Mouse (Mus musculus): ENCODE measurements around the gene Grm5. TPM values are rescaled to one million over a fixed set of nuclear protein-coding genes. Genes with fewer than 3 reads are reported as not detected.

The Grm5 gene
- polyA plus RNA-seq (2015; fragmentation: Nextera tagmentation; extraction: Ambion mirVana): 0.08 and 0.14 TPM in 2 replicates

DNA sequence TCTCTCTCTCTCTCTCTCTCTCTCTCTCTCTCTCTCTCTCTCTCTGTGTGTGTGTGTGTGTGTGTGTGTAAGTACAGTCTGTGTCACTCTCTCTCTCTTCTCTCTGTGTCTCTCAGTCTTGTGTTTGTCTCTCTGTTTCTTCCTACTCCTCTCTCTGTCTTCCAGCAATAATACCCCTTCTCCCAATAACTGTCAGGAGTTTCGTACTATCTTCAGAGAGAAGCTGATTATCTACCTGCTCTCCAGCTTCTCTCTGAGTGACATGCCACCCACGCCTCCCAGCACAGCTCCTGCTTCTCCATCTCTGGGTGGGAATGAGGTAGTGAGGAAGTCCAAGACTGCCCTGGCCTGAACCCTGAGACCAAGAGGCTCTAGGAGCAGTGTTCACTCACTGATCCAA, at the start of gene Grm5:
TSS of gene Grm5 (plus strand) at position 301 of the 400 bp plus-strand sequence.
- H3K4me2 ChIP-seq: peak within 1 kb of the TSS; percentile 39
- H3K36me3 ChIP-seq: no peaks in the 10 kb centered on the region
- H3K9me3 ChIP-seq: no peaks in the 10 kb centered on the region
- no peak within 1 kb of the TSS for H3K9ac ChIP-seq
- no peak for ATAC-seq (ENCODE audit: insufficient read depth, low FRiP score, low read depth)
- H3K4me1 ChIP-seq: no peaks in the 10 kb centered on the region
- peaks cover 12% of the 10 kb centered on the region for H3K27me3 ChIP-seq (replicated peaks)
- 23% methylated on average over 2 of the region's 2 CpGs for WGBS
- peak within 1 kb of the TSS; percentile 13; the same call in 1 of the 2 replicates for H3K4me3 ChIP-seq (replicated peaks)
- no peak within 1 kb of the TSS for H3K27ac ChIP-seq

DNA sequence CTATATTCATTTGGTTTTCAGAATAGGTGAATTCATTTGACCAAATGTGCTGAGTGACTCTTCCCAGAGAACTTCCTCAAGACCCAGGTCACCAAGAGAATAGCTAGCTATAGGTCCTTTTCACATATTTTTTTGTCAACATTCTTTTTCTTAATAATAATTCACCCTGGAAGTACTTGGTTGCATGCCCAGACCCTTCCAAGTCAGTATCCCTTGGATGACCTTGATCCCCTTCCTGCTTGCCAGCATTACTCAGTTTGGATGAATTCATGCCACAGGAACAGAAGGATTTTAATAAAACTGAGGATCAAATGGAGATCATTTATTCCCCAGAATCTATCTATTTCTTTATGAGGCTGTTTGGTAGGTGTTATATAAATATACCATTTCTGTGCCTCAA, 44.9 kb upstream of the Grm5 start:
- Histone ChIP-seq H3K27ac (no peak overlapping the region), H3K4me2 (no peak overlapping the region), H3K4me3 (replicated peaks) (no peak overlapping the region), H3K27me3 (replicated peaks) (no peaks in the 10 kb centered on the region), H3K36me3 (no peaks in the 10 kb centered on the region), H3K9me3 (no peaks in the 10 kb centered on the region), H3K9ac (no peak overlapping the region), H3K4me1 (no peaks in the 10 kb centered on the region)
- ATAC-seq (ENCODE audit: insufficient read depth, low FRiP score, low read depth): no peak

DNA sequence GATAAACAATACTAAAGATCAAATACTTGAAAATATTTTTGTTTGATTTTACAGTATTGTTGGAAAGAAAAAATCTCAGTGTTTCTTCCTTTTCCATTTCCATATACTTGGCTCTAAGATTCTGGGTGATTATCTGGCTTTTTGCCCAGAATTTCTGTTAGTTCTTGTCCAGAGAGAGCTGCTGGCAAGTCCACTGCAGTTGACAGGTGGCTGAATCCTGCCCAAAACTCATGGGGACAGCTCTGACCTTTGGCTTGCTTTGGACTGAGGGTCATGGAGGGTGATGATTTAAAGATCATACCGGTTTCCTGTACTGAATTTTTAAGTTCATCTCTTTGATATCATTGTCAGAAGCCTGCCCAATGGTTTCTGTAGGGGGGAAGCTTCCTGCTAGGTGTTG, 18.7 kb upstream of the Grm5 start:
- Histone ChIP-seq H3K9me3 (no peaks in the 10 kb centered on the region), H3K4me1 (no peaks in the 10 kb centered on the region), H3K9ac (no peak overlapping the region), H3K27ac (no peak overlapping the region), H3K27me3 (replicated peaks) (no peaks in the 10 kb centered on the region), H3K4me3 (replicated peaks) (no peak overlapping the region), H3K4me2 (no peak overlapping the region), H3K36me3 (no peaks in the 10 kb centered on the region)
- ATAC-seq (ENCODE audit: insufficient read depth, low FRiP score, low read depth): no peak
- 36% methylated on average over 1 of the region's 1 CpGs for WGBS

DNA sequence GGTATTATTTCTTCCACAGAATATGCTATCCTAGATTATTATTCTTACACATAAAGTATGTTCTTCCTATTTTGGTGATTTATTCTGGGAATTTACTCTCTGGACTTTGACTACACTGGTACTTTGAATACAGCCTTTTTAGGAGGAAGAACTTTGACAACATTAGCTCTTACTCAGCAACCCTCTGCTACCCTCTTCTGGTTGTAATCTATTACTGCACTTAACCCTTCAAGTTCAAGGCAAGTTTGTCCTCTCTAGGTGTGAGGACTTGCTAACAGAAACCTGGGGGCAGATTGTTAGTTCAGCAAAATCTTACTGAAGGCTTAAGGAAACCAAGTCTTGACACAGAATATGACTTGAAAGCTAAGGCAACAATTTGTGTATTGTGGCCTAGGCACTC, 17.5 kb upstream of the Grm5 start:
- H3K4me1 ChIP-seq: no peaks in the 10 kb centered on the region
- no peak for ATAC-seq (ENCODE audit: insufficient read depth, low FRiP score, low read depth)
- no peak overlapping the region for H3K4me2 ChIP-seq
- no peaks in the 10 kb centered on the region for H3K9me3 ChIP-seq
- no peaks in the 10 kb centered on the region for H3K36me3 ChIP-seq
- H3K27ac ChIP-seq: no peak overlapping the region
- no peak overlapping the region for H3K4me3 ChIP-seq (replicated peaks)
- H3K9ac ChIP-seq: no peak overlapping the region
- H3K27me3 ChIP-seq (replicated peaks): no peaks in the 10 kb centered on the region

DNA sequence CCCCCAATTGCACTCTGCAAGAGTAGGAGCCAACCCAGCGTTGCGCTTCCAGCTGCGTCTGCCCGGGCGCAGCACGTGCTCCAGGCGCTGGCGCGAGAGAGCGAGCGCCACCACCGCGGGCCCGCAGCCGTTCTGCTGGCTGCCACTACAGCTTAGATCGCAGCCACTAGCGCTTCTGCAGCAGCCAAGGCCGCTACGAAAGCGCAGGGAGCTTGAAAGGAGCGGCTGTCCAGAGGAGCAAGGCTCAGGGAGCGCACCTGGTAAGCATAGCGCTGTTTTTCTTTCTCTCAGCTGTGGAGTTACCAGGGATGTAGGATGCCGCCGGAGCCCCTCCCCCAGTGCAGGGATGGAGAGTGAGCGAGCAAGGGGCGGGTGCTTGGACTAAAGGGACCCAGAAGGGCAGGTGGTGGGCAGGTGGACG, 323 bp downstream of the Grm5 start:
- WGBS: 2% methylated on average over 28 of the region's 28 CpGs
- Histone ChIP-seq H3K27me3 (replicated peaks) (peaks cover 12% of the 10 kb centered on the region), H3K4me3 (replicated peaks) (peak overlapping the region; percentile 13; the same call in 1 of the 2 replicates), H3K27ac (no peak overlapping the region), H3K36me3 (no peaks in the 10 kb centered on the region), H3K9ac (no peak overlapping the region), H3K9me3 (no peaks in the 10 kb centered on the region), H3K4me1 (no peaks in the 10 kb centered on the region), H3K4me2 (peak overlapping the region; percentile 39)
- no peak; the same call in 1 of the 2 replicates for ATAC-seq (ENCODE audit: insufficient read depth, low FRiP score, low read depth)

DNA sequence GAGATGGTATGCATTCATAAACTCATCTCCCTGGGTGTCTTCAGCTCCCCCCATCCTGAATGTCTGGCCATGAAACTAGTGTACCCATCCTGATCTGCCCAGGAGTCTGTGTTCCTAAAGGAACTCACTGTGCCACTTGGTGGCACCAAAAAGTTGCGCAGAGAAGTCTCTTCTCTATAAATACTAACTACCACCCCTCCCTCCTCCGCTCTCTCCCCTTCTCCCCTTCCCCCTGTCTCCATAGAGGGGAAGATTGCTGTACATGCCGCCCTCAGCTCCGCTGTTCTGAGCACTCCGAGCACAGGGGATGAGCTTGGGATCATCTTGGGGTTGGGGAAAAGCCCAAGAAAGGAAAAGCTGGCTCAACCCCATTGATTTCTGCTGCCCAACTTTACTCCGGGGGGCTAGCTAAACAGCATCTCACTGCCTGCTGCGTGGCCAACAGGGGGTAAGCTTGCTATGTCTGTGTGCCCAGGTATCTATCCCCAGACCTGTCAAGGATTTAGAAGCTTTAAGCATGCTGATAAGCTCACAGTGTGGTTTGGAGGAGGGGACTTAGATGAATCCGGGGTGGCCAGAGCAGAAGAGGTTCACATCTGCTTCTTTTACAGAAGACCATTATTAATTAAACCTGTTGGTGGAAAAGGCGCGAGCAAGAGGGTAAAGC, 2.4 kb downstream of the Grm5 start:
- WGBS: 15% methylated on average over 10 of the region's 10 CpGs
- Histone ChIP-seq H3K4me3 (replicated peaks) (no peak overlapping the region), H3K27me3 (replicated peaks) (peaks cover 12% of the 10 kb centered on the region), H3K4me2 (no peak overlapping the region), H3K4me1 (no peaks in the 10 kb centered on the region), H3K9me3 (no peaks in the 10 kb centered on the region), H3K36me3 (no peaks in the 10 kb centered on the region), H3K9ac (no peak overlapping the region), H3K27ac (no peak overlapping the region)
- ATAC-seq (ENCODE audit: insufficient read depth, low FRiP score, low read depth): no peak

DNA sequence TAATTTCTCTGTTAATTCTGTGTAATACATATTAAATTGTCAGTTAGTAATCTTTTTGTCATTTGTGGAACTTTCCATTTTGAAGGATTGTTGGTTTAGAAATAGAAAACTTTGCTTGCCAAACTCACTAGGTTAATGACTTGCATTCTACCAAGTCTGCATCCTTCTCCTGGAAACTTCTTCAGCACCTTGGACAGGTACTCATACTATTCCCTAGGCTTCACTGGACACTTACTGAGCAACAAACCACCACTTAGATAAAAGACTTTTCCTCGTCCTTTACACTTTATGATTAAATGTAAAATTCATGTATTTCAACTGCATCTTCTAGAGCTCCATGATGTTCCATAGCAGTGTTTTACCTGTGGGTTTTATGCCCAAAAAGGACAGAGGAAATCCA, 4.0 kb downstream of the Grm5 start:
- WGBS: 18% methylated on average over 1 of the region's 1 CpGs
- no peak for ATAC-seq (ENCODE audit: insufficient read depth, low FRiP score, low read depth)
- no peaks in the 10 kb centered on the region for H3K4me1 ChIP-seq
- H3K4me2 ChIP-seq: no peak overlapping the region
- no peak overlapping the region for H3K27ac ChIP-seq
- peaks cover 12% of the 10 kb centered on the region for H3K27me3 ChIP-seq (replicated peaks)
- H3K4me3 ChIP-seq (replicated peaks): no peak overlapping the region
- no peaks in the 10 kb centered on the region for H3K9me3 ChIP-seq
- H3K9ac ChIP-seq: no peak overlapping the region
- H3K36me3 ChIP-seq: no peaks in the 10 kb centered on the region

DNA sequence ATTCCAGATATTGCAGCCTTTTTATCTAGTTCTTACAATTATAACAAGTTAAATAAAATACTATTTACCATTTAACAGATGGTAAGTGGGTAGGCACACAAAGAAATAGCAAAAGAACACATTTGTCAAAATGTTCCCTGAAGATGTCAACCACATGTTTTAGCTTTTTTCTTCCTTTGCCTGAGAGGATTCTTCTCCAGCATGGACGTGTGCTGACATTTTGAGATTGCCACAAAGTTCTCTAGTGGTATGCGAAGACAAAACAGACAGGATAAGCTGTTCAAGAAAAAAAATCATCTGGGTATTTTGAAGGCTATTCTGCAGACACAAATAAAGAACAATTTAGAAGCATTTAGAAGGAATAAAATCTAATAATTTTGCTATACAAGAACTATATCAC, 42.3 kb downstream of the Grm5 start:
- H3K36me3 ChIP-seq: no peaks in the 10 kb centered on the region
- no peaks in the 10 kb centered on the region for H3K27me3 ChIP-seq (replicated peaks)
- H3K9ac ChIP-seq: no peak overlapping the region
- no peaks in the 10 kb centered on the region for H3K9me3 ChIP-seq
- H3K4me1 ChIP-seq: no peaks in the 10 kb centered on the region
- no peak for ATAC-seq (ENCODE audit: insufficient read depth, low FRiP score, low read depth)
- H3K4me2 ChIP-seq: no peak overlapping the region
- H3K27ac ChIP-seq: no peak overlapping the region
- WGBS: 57% methylated on average over 2 of the region's 2 CpGs
- H3K4me3 ChIP-seq (replicated peaks): no peak overlapping the region

DNA sequence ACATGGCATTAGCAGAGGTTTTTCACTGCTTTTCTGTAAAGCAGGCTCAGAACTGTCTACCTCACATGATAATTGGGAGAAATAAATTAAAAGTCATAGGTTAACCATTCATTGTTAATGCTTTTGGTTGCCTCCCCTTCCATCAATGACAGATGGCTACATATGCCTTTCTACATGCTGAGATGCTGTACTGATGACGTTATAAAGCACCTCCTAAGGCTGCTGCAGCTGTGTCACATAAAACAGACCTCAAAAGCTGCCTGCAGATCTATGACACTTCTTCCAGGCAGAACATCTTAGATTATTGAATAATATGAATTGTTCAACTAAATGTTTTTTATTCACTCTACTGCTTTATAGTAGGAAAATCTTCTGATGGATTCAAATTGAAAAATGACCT, 51.6 kb downstream of the Grm5 start:
- Histone ChIP-seq H3K27ac (no peak overlapping the region), H3K9me3 (no peaks in the 10 kb centered on the region), H3K27me3 (replicated peaks) (no peaks in the 10 kb centered on the region), H3K4me3 (replicated peaks) (no peak overlapping the region), H3K9ac (no peak overlapping the region), H3K4me2 (no peak overlapping the region), H3K36me3 (no peaks in the 10 kb centered on the region), H3K4me1 (no peaks in the 10 kb centered on the region)
- WGBS: 27% methylated on average over 1 of the region's 1 CpGs
- ATAC-seq (ENCODE audit: insufficient read depth, low FRiP score, low read depth): no peak

DNA sequence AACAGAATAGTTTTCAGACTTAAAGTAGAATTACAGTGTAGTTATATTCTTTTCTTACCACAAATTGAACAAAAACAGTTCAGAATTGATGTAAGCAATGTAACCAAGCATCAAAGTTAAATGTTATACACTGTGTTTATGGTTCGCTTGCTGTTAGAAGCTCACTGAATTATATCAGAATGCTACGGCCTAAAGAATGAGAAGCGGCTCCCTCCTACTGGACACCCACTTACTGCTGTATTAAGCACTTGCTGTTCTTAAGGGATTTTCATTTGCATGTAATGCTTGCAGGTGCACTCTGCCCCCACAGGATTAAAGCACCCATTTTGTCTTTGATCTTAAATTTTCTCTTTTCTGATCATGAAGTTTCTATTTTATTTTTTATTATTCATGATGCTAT, 66.6 kb downstream of the Grm5 start:
- no peaks in the 10 kb centered on the region for H3K36me3 ChIP-seq
- no peak overlapping the region for H3K27ac ChIP-seq
- H3K27me3 ChIP-seq (replicated peaks): no peaks in the 10 kb centered on the region
- no peak overlapping the region for H3K4me3 ChIP-seq (replicated peaks)
- ATAC-seq (ENCODE audit: insufficient read depth, low FRiP score, low read depth): no peak
- H3K4me1 ChIP-seq: no peaks in the 10 kb centered on the region
- no peak overlapping the region for H3K4me2 ChIP-seq
- 83% methylated on average over 3 of the region's 3 CpGs for WGBS
- no peaks in the 10 kb centered on the region for H3K9me3 ChIP-seq
- H3K9ac ChIP-seq: no peak overlapping the region

DNA sequence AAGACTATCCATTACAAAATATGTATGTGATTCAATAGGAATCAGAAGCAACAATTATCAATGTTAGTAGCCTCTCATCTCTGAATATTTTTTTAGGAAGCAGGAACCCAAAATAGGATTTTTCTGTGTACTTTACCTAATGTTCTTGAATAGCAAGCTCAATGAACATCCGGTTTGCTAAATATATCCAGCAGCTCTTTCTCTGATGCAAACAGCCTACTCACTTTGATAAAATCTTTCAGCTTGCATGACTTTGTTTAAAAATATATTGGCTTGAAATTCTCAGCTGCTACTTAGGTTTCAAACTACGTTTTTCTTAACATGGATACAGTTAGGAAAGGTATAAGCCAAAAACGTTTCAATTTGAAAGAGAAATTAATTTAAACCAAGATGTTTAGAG, 77.8 kb downstream of the Grm5 start:
- no peaks in the 10 kb centered on the region for H3K27me3 ChIP-seq (replicated peaks)
- H3K9me3 ChIP-seq: no peaks in the 10 kb centered on the region
- H3K27ac ChIP-seq: no peak overlapping the region
- H3K4me1 ChIP-seq: no peaks in the 10 kb centered on the region
- WGBS: 39% methylated on average over 3 of the region's 3 CpGs
- H3K4me3 ChIP-seq (replicated peaks): no peak overlapping the region
- no peak overlapping the region for H3K4me2 ChIP-seq
- H3K36me3 ChIP-seq: no peaks in the 10 kb centered on the region
- ATAC-seq (ENCODE audit: insufficient read depth, low FRiP score, low read depth): no peak
- no peak overlapping the region for H3K9ac ChIP-seq

DNA sequence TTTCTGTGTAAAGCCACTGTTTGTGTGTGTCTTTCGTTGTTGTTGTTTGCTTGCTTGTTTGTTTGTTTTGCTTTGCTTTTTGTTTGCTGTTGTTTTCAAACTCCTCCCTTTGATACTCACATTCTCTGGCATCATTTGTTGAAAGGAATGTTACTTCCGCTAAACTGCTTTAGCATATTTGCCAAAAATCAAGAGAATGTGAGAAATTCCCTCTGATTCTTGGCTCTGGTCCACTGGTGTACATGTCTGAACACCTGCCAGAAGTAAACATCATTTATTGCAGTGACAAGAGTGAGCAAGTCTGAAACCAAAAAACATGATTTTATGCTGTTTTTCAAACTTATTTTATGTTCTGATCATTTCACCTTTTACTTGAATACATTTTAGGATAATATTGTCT, 80.1 kb downstream of the Grm5 start:
- H3K9me3 ChIP-seq: no peaks in the 10 kb centered on the region
- H3K4me1 ChIP-seq: no peaks in the 10 kb centered on the region
- H3K27ac ChIP-seq: no peak overlapping the region
- H3K4me2 ChIP-seq: no peak overlapping the region
- 75% methylated on average over 2 of the region's 2 CpGs for WGBS
- no peaks in the 10 kb centered on the region for H3K27me3 ChIP-seq (replicated peaks)
- no peak overlapping the region for H3K9ac ChIP-seq
- no peak for ATAC-seq (ENCODE audit: insufficient read depth, low FRiP score, low read depth)
- H3K36me3 ChIP-seq: no peaks in the 10 kb centered on the region
- H3K4me3 ChIP-seq (replicated peaks): no peak overlapping the region

DNA sequence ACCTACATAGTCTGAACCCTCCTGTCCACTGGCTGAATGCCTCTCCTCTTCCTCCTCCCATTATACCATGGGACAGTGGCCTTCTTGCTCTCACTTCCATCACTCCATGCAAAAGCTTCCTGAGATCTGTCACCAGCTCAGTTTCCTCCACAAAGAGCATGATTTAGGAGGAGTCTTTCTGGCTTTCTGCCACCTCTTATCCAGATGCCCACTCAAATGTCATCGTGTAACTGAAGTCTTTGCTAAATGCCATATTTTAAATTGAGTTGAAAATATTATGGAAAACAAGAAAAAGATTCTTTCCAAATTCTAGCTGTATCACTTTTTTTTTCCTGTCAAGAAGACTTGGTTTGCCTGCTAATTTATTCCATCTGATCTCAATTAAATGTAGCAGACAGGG, 132.4 kb downstream of the Grm5 start:
- Histone ChIP-seq H3K4me3 (replicated peaks) (no peak overlapping the region), H3K27ac (no peak overlapping the region), H3K9ac (no peak overlapping the region), H3K4me1 (no peaks in the 10 kb centered on the region), H3K36me3 (no peaks in the 10 kb centered on the region), H3K27me3 (replicated peaks) (no peaks in the 10 kb centered on the region), H3K4me2 (no peak overlapping the region), H3K9me3 (no peaks in the 10 kb centered on the region)
- no peak for ATAC-seq (ENCODE audit: insufficient read depth, low FRiP score, low read depth)
- 41% methylated on average over 1 of the region's 1 CpGs for WGBS
